ENCODE assay signal across 26 mouse cellular contexts in the genomic region with DNA sequence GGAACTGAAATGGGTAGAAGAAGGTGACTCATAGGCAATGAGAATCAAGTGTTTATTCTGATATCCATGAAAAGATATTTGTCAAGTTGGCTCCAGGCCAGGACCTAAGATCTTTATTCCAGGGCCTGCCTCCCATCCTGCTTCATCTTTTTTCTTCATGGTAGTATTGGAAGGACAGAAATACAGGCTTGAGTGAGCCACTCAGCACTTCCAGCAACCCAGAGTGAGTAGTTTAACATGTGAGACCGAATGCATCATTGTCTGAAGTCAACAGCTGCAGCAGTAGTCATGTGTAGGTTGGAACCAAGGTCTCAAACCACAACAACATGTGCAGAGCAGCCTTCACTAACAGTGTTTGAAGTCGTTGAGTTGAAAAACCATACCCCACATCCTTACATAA.
DNase-seq lines count a peak whose midpoint lies in the region; ATAC-seq and TF ChIP-seq lines count a peak whose summit lies in the region.
"Had no signal": no experiment of that assay in that cellular context is flagged by ENCODE, and none has a peak within 500 bp of the region (broad histone marks: within the 10 kb centered on the region; RNA-seq: fewer than 3 reads in every experiment).

No protein-coding gene starts in this region.

- H3K9me3 ChIP-seq in heart, embryonic 10.5 days: no peaks in the 10 kb centered on the region
- no peaks in the 10 kb centered on the region for H3K9me3 ChIP-seq in kidney, embryonic 16.5 days (ENCODE audit: low read length)
- H3K9me3 ChIP-seq: forebrain, embryonic 13.5 days; heart, embryonic 12.5 days; hindbrain, embryonic 10.5 days; intestine, embryonic 15.5 days; limb, embryonic 15.5 days; megakaryocyte, embryonic 14.5 days; midbrain, embryonic 13.5 days had no signal

- H3K4me3 ChIP-seq in thymus, adult 2 months (ENCODE audit: control insufficient read depth, insufficient read depth, low read length): no peak overlapping the region
- H3K4me3 ChIP-seq in heart, embryonic 10.5 days: no peak overlapping the region
- no peak overlapping the region for H3K4me3 ChIP-seq in kidney, embryonic 16.5 days (ENCODE audit: low read length)
- H3K4me3 ChIP-seq: forebrain, embryonic 13.5 days; heart, embryonic 12.5 days; hindbrain, embryonic 10.5 days; intestine, embryonic 15.5 days; layer of hippocampus, adult 2 months; limb, embryonic 15.5 days; megakaryocyte, embryonic 14.5 days; midbrain, embryonic 13.5 days had no signal

- H3K4me1 ChIP-seq in thymus, adult 2 months (replicated peaks; ENCODE audit: control insufficient read depth, insufficient read depth, low read length): no peaks in the 10 kb centered on the region
- H3K4me1 ChIP-seq in heart, embryonic 10.5 days: no peaks in the 10 kb centered on the region
- H3K4me1 ChIP-seq in kidney, embryonic 16.5 days (ENCODE audit: insufficient read depth, low read length): no peaks in the 10 kb centered on the region
- H3K4me1 ChIP-seq: forebrain, embryonic 13.5 days; heart, embryonic 12.5 days; hindbrain, embryonic 10.5 days; intestine, embryonic 15.5 days; limb, embryonic 15.5 days; megakaryocyte, embryonic 14.5 days; midbrain, embryonic 13.5 days had no signal

- no peak overlapping the region for H3K4me2 ChIP-seq in kidney, embryonic 16.5 days (replicated peaks; ENCODE audit: low read depth, low read length)
- H3K4me2 ChIP-seq: forebrain, embryonic 13.5 days; heart, embryonic 12.5 days; intestine, embryonic 15.5 days; limb, embryonic 15.5 days; lung, embryonic 14.5 days; midbrain, embryonic 13.5 days had no signal

- no peaks in the 10 kb centered on the region for H3K27me3 ChIP-seq in thymus, adult 2 months (ENCODE audit: control insufficient read depth, insufficient read depth, low read length)
- H3K27me3 ChIP-seq in heart, embryonic 10.5 days (ENCODE audit: insufficient read depth, poor library complexity, severe bottlenecking): no peaks in the 10 kb centered on the region
- no peaks in the 10 kb centered on the region for H3K27me3 ChIP-seq in kidney, embryonic 16.5 days (ENCODE audit: insufficient read depth, low read length)
- H3K27me3 ChIP-seq: forebrain, embryonic 13.5 days; heart, embryonic 12.5 days; intestine, embryonic 15.5 days; limb, embryonic 15.5 days; megakaryocyte, embryonic 14.5 days; midbrain, embryonic 13.5 days had no signal

- intact Hi-C loops in left cerebral cortex, postnatal 25 days (cut with DNase I): loop anchor here (2.0 to 10.0 kb wide), 4 partner anchors 73 to 457 kb away; no protein-coding TSS in a partner anchor

- no peak overlapping the region for H3K9ac ChIP-seq in kidney, embryonic 16.5 days (replicated peaks; ENCODE audit: low read length)
- H3K9ac ChIP-seq: forebrain, embryonic 13.5 days; heart, embryonic 12.5 days; intestine, embryonic 15.5 days; limb, embryonic 15.5 days; liver, embryonic 14.5 days; lung, embryonic 14.5 days; midbrain, embryonic 13.5 days had no signal

- peak; percentile 1 for DNase-seq in gastrocnemius, adult 18-20 months (ENCODE audit: low spot score)
- DNase-seq in gastrocnemius, adult 8-10 months (ENCODE audit: low spot score in 2 of 2): no peak
- peak; percentile 26 for DNase-seq in thymus, postnatal 0 days (ENCODE audit: low spot score)
- DNase-seq in thymus, adult 2 months: no peak
- peak; percentile 35 to 68 for DNase-seq in left cerebral cortex, postnatal 25 days (ENCODE audit: low spot score in 2 of 2)
- DNase-seq in heart, embryonic 10.5 days (ENCODE audit: low spot score): no peak
- DNase-seq: adrenal gland, postnatal 25 days; cerebellum, adult 9-11 months; gastrocnemius, postnatal 14 days; heart, adult 11 months; heart, postnatal 10 days; kidney, adult 9 months; kidney, postnatal 25 days; lung, embryonic 14.5 days had no signal

- H3K27ac ChIP-seq in thymus, adult 2 months (ENCODE audit: control insufficient read depth, insufficient read depth, low read length): no peak overlapping the region
- H3K27ac ChIP-seq in heart, embryonic 10.5 days: no peak overlapping the region
- no peak overlapping the region for H3K27ac ChIP-seq in kidney, embryonic 16.5 days (ENCODE audit: low read length)
- H3K27ac ChIP-seq: forebrain, embryonic 13.5 days; hindbrain, embryonic 10.5 days; intestine, embryonic 15.5 days; layer of hippocampus, adult 2 months; limb, embryonic 15.5 days; liver, embryonic 14.5 days; midbrain, embryonic 13.5 days; stomach, postnatal 0 days had no signal

- no peak for TF ChIP-seq POLR2A in thymus, adult 2 months (IDR thresholded peaks at IDR 0.05; ENCODE audit: control insufficient read depth, extremely low read depth, insufficient read depth, low read length, poor library complexity)

- no peak for ATAC-seq in kidney, embryonic 16.5 days (ENCODE audit: low FRiP score, low TSS enrichment)
- ATAC-seq: hindbrain, embryonic 16.5 days; intestine, embryonic 15.5 days; midbrain, embryonic 13.5 days had no signal

- H3K36me3 ChIP-seq in thymus, adult 2 months (ENCODE audit: control insufficient read depth, insufficient read depth, low read length): no peaks in the 10 kb centered on the region
- no peaks in the 10 kb centered on the region for H3K36me3 ChIP-seq in heart, embryonic 10.5 days
- no peaks in the 10 kb centered on the region for H3K36me3 ChIP-seq in kidney, embryonic 16.5 days (ENCODE audit: insufficient read depth, low read length)
- H3K36me3 ChIP-seq: heart, embryonic 12.5 days; hindbrain, embryonic 10.5 days; intestine, embryonic 15.5 days; limb, embryonic 15.5 days; midbrain, embryonic 13.5 days had no signal

- 42% methylated on average over 2 of the region's 2 CpGs for WGBS in thymus, adult 2 months
- 63% methylated on average over 2 of the region's 2 CpGs for WGBS in heart, embryonic 10.5 days
- 67% methylated on average over 2 of the region's 2 CpGs for WGBS in kidney, embryonic 16.5 days

- TF ChIP-seq CTCF in thymus, adult 2 months (IDR thresholded peaks at IDR 0.05; ENCODE audit: borderline replicate concordance, control insufficient read depth, extremely low read depth, insufficient read depth, low read length, poor library complexity): no peak

Comparison
In these comparisons a context has a peak if more than half of its experiments do, and no peak if none do; other contexts are left out.
1. DNase-seq: peak in gastrocnemius, adult 18-20 months (single experiment), thymus, postnatal 0 days (single experiment) and left cerebral cortex, postnatal 25 days (2 of 2); none in gastrocnemius, adult 8-10 months (0 of 2), thymus, adult 2 months (single experiment) and heart, embryonic 10.5 days (single experiment).